Mouse (Mus musculus): ENCODE data around the gene Gfpt1.

- TF ChIP-seq CTCF (IDR thresholded peaks at IDR 0.05; ENCODE audit: control insufficient read depth, insufficient read depth, insufficient read length) (no peak), MAX (IDR thresholded peaks at IDR 0.05) (no peak), USF1 (IDR thresholded peaks at IDR 0.05; ENCODE audit: low read depth) (no peak), MYOG (IDR thresholded peaks at IDR 0.05; ENCODE audit: control insufficient read depth, extremely low read depth, insufficient read length) (no peak), CEBPB (IDR thresholded peaks at IDR 0.05; ENCODE audit: low read depth) (no peak)
These were observed 48.2 kb downstream of the Gfpt1 start for GRCm38 (mm10) chr6:87090877-87091276.

All from C2C12 (cell line).